Mouse (Mus musculus) forebrain, embryonic 11.5 days (tissue): ENCODE results near the gene Ppil2. TPM values are rescaled to one million over a fixed set of nuclear protein-coding genes. Genes with fewer than 3 reads are reported as not detected.

ENCODE experiments used
- ATAC-seq: fragments of 200-750 bp; cut with Nextera tagmentation; replicated peaks from 2 replicates; pipeline ENCODE4 v1.8.0; 2017; ENCODE audit warnings: moderate TSS enrichment; ENCODE audit not compliant: low FRiP score
- DNase-seq: peaks from one replicate; pipeline ENCODE4 v3.0.0-alpha.2; 2017; ENCODE audit warnings: low spot score
- H3K27ac ChIP-seq: fragments of 300-500 bp; sonication (generic); 2 replicates; pipeline ENCODE4 v1.5.1; 2014; ENCODE audit warnings: low read depth, low read length
- H3K27me3 ChIP-seq: fragments of 300-500 bp; sonication (generic); 2 replicates; pipeline ENCODE4 v1.6.1; 2014; ENCODE audit warnings: mild to moderate bottlenecking, low read length, mixed read lengths; ENCODE audit not compliant: control insufficient read depth, insufficient read depth
- H3K36me3 ChIP-seq: fragments of 300-500 bp; sonication (generic); 2 replicates; pipeline ENCODE4 v1.6.1; 2014; ENCODE audit warnings: mild to moderate bottlenecking, low read length, moderate library complexity, mixed read lengths; ENCODE audit not compliant: control insufficient read depth, insufficient read depth
- H3K4me1 ChIP-seq: fragments of 300-500 bp; sonication (generic); replicated peaks from 2 replicates; pipeline ENCODE4 v1.6.1; 2014; ENCODE audit warnings: low read length, mixed read lengths; ENCODE audit not compliant: control insufficient read depth, insufficient read depth
- H3K4me2 ChIP-seq: fragments of 300-500 bp; sonication (generic); 2 replicates; pipeline ENCODE4 v1.6.1; 2014; ENCODE audit warnings: low read depth, mild to moderate bottlenecking, low read length, moderate library complexity, mixed read lengths; ENCODE audit not compliant: severe bottlenecking
- H3K4me3 ChIP-seq: fragments of 300-500 bp; sonication (generic); 2 replicates; pipeline ENCODE4 v1.5.1; 2014; ENCODE audit warnings: low read depth, low read length
- H3K9ac ChIP-seq: fragments of 300-500 bp; sonication (generic); 2 replicates; pipeline ENCODE4 v1.6.1; 2014; ENCODE audit warnings: low read length
- H3K9me3 ChIP-seq: fragments of 300-500 bp; sonication (generic); 2 replicates; pipeline ENCODE4 v1.6.1; 2016; ENCODE audit warnings: low read length, mixed read lengths; ENCODE audit not compliant: control insufficient read depth
- WGBS: fragments of 180-500 bp; shearing (Covaris S2); extraction: QIAGEN DNeasy Blood & Tissue Kit; methylation state at CpG from one replicate; pipeline ENCODE4 v1.1.7; 2014; 5-methylcytosine and 5-hydroxymethylcytosine counted together
- polyA plus RNA-seq: library from polyadenylated mRNA; unstranded; fragments of >200 nt; fragmentation: Nextera tagmentation; extraction: Ambion mirVana; gene quantifications from 2 replicates; pipeline ENCODE4 v1.2.1, GENCODE M21; 2014

Ppil2 gene
- polyA plus RNA-seq, 1 experiment from 2014 or later = 153 TPM

DNA sequence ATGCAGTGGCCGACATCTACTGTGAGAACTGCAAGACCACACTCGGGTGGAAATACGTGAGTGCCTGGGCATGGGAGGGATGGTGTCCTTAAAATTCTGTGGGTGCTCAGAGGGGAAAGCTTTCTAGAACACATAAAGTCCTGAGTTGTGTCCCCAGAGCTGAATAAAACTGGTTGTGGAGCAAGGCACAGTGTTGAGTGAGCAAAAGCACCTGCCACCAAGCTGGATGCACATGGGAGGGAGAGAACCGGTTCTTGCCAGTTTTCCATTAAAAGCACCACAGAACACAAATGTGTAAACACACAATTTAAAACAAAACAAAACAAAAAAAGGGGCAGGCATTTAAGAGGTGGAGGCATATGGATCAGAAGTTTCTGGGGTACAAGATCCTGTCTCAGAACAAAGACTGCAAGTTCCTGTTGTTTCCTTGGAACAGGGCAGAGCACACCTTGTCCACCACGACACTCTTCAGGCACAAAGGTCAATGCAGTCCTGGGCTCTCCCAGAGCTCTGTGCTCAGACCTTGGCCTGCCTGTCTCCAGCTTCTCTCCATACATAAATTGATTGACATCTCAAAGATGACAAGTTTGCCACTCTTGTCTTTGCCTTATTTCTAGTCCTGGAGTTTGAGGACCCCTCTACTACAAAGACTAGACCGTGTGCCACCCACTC lies 28.8 kb downstream of the Ppil2 start:
- no peak overlapping the region for H3K27ac ChIP-seq
- no peaks in the 10 kb centered on the region for H3K4me1 ChIP-seq
- DNase-seq = no peak
- peaks cover 9% of the 10 kb centered on the region; the same call in 1 of the 2 replicates for H3K36me3 ChIP-seq
- H3K9me3 ChIP-seq = no peaks in the 10 kb centered on the region
- H3K4me2 ChIP-seq = no peak overlapping the region
- ATAC-seq = no peak
- H3K4me3 ChIP-seq = no peak overlapping the region
- WGBS = 92% methylated on average over 6 of the region's 6 CpGs
- H3K9ac ChIP-seq = no peak overlapping the region
- no peaks in the 10 kb centered on the region for H3K27me3 ChIP-seq

DNA sequence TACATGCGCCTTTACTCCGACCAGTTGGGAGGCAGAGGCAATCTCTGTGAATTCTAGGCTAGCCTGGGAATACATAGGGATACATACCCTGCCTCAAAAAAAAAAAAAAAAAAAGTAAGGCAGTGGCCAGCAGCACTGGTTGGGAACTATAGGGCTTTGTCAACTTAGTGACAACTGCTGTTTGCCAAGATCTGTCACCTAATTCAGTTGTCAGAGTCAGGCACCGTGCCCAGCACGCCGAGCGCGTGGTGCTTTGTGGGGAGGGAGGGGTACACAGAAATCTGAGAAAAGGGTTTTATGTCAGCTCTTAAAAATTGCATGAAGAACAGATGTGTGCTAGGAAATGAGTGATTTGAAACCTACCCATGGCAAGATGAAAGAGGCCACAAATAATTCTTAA lies 33.0 kb downstream of the Ppil2 start:
- DNase-seq (no peak), ATAC-seq (no peak)
- Histone ChIP-seq H3K9ac (no peak overlapping the region), H3K27me3 (no peaks in the 10 kb centered on the region), H3K4me3 (no peak overlapping the region), H3K27ac (no peak overlapping the region), H3K4me1 (no peaks in the 10 kb centered on the region), H3K4me2 (no peak overlapping the region), H3K9me3 (no peaks in the 10 kb centered on the region; the same call in 1 of the 2 replicates), H3K36me3 (peaks cover 15% of the 10 kb centered on the region)
- 98% methylated on average over 7 of the region's 7 CpGs for WGBS

DNA sequence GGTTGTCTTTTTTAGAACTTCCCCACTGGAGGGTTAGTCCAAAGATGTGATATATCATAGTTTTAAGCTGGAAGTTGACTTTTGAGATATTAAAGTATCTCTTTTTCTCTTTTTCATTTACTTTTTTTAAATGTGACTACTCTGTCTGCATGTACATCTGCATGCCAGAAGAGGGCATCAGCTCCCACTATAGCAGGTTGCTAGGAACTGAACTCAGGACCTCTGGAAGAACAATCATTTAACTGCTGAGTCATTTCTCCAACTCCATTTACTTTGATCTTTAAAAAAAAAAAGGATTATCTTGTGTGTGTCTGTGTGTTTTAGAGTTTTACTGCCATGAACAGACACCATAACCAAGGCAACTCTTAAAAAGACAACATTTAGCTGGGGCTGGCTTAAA lies 34.2 kb downstream of the Ppil2 start:
- no peaks in the 10 kb centered on the region for H3K27me3 ChIP-seq
- H3K27ac ChIP-seq = no peak overlapping the region
- peaks cover 14% of the 10 kb centered on the region for H3K36me3 ChIP-seq
- no peak overlapping the region for H3K4me3 ChIP-seq
- H3K9ac ChIP-seq = no peak overlapping the region
- no peaks in the 10 kb centered on the region; the same call in 1 of the 2 replicates for H3K9me3 ChIP-seq
- DNase-seq (no peak), ATAC-seq (no peak)
- no peaks in the 10 kb centered on the region for H3K4me1 ChIP-seq
- no peak overlapping the region for H3K4me2 ChIP-seq

DNA sequence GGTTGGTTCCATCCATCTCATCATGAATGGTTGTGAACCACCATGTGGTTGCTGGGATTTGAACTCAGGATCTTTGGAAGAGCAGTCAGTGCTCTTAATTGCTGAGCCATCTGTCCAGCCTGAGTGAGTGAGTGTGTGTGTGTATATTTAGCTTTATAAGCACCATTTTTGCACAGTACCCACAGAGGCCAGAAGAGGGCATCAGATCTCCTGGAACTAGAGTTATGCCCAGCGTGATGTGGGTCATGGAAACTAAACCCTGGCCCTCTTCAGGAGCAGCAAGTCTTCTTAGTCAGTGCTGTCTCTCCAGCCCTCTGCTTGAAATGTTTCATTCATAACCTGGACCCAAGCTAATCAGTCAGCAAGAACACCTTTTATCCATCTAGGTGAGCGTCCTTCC lies 34.8 kb downstream of the Ppil2 start:
- Histone ChIP-seq H3K4me1 (no peaks in the 10 kb centered on the region), H3K27ac (no peak overlapping the region), H3K27me3 (no peaks in the 10 kb centered on the region), H3K4me3 (no peak overlapping the region), H3K9me3 (no peaks in the 10 kb centered on the region; the same call in 1 of the 2 replicates), H3K9ac (no peak overlapping the region), H3K36me3 (peaks cover 14% of the 10 kb centered on the region), H3K4me2 (no peak overlapping the region)
- no peak for DNase-seq
- ATAC-seq = no peak
- 96% methylated on average over 2 of the region's 2 CpGs for WGBS

DNA sequence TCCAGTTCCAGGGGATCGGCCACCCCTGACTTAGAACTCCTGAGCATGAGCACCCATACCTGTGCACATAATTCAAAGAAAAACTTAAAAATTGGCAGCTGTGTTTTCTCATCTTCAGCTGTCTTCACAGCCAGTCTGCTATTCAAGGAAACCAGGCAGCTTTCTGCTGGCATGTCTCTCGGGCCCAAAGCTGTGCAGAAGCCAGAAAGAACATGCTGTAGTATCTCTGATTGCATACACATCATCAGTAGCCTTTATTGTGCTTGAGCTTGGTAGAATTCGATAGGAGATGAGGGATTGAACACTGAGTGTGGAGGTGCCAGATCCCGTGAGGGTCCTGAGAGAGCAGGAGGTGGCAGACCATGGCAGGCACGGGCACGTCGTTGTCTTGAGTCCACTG lies 38.1 kb downstream of the Ppil2 start:
- Histone ChIP-seq H3K9me3 (no peaks in the 10 kb centered on the region; the same call in 1 of the 2 replicates), H3K4me1 (no peaks in the 10 kb centered on the region), H3K27me3 (no peaks in the 10 kb centered on the region), H3K9ac (no peak overlapping the region), H3K36me3 (peaks cover 14% of the 10 kb centered on the region), H3K4me2 (no peak overlapping the region), H3K4me3 (no peak overlapping the region), H3K27ac (no peak overlapping the region)
- no peak for DNase-seq
- WGBS = 94% methylated on average over 7 of the region's 7 CpGs
- no peak for ATAC-seq

DNA sequence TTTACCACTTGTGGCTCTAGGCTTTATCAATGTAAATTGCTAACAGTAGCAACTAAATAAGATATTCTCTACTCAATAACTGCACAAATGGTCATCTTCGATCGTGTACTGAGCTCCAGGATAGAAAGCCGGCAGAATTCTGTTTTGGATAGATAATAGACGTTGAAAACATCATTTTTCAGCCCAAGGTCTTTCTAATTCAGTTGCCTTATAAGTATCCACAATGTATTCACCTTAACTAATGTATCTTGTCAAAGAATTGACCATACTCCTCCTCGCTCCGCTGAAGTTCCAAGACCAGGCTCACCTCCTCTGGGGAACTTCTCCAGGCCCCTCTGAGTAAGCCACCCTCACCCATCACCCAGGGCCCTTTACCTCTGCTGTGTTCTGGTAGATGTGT lies 40.3 kb downstream of the Ppil2 start:
- peak overlapping the region; percentile 86 for H3K4me3 ChIP-seq
- H3K27ac ChIP-seq = no peak overlapping the region
- DNase-seq (no peak), ATAC-seq (no peak)
- no peaks in the 10 kb centered on the region for H3K4me1 ChIP-seq
- no peaks in the 10 kb centered on the region; the same call in 1 of the 2 replicates for H3K9me3 ChIP-seq
- peaks cover 12% of the 10 kb centered on the region for H3K36me3 ChIP-seq
- H3K4me2 ChIP-seq = peak overlapping the region; percentile 73
- H3K27me3 ChIP-seq = no peaks in the 10 kb centered on the region
- WGBS = 44% methylated on average over 6 of the region's 6 CpGs
- H3K9ac ChIP-seq = peak overlapping the region; percentile 97

DNA sequence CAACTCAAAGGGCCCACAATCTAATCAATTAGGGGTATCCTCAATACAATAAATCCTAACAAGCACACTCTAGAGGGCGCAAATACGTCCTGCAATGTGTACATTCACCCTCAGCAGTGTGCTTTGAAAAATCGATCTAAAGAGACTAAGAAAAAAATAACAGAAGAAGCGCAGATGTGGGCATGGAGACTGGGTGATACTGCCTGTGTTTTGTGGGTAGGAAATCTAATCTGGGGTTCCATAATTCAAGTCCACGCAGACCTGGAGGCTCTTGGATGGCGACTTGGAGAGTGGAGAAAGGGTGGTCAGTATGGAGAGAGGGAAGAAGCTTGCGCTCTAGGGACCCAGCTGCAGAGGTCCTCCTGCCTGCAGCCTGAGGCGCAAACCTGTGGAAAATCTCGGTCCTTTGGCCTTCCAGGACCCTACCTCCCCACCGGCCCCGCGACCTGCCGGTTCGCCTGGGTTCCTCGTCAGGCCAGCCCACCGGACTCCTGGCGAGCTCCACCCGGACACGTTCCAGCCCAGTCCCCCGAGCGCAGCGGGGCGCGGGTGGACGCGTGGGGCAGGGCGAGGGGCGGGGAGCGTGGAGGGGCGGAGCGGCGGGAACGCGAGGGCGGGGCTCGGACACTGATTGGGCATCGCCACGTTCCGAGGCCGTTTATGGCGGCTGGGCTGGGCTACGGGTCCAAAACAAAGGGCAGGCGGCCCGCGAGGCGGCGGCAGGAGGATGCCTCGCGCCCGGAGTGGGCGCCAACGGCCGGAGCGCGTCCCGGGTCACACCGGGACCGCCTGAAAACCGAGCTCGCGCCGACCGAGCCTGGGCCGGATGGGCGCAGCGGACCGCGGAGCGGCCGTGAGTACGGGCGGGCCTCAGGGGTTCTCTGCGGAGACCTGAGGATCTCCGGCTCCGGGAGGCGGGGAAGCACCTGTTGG lies 41.3 kb downstream of the Ppil2 start, which contains the start of gene Ypel1:
TSS of gene Ypel1 (plus strand) at position 186 of the 933 bp plus-strand sequence.
- Histone ChIP-seq H3K9ac (peak within 1 kb of the TSS; percentile 97), H3K36me3 (peaks cover 6% of the 10 kb centered on the region; the same call in 1 of the 2 replicates), H3K27me3 (no peaks in the 10 kb centered on the region), H3K9me3 (no peaks in the 10 kb centered on the region), H3K27ac (peak within 1 kb of the TSS; percentile 89), H3K4me2 (peak within 1 kb of the TSS; percentile 73), H3K4me1 (no peaks in the 10 kb centered on the region), H3K4me3 (peak within 1 kb of the TSS; percentile 86)
- WGBS = under 1% methylated on average over 71 of the region's 76 CpGs
- DNase-seq = peak; percentile 96
- ATAC-seq = peak; percentile 97

DNA sequence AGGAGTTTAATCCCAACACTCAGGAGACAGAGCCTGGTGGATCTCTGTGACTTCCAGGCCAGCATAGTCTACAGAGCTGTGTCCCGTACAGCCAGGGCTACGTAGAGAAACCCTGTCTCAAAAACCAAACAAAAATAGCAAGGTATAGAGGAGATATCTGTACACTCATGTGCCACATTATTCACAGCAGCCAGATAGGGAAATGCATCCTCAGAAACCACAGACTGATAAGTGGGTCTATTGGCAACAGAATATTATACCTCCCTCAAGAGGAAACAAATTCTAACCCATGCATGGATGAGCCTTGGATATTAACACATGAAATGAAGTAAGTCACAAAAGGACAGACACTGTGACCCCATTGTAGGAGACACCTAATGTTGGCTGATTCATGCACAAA lies 43.5 kb downstream of the Ppil2 start:
- WGBS = 90% methylated on average over 2 of the region's 2 CpGs
- Histone ChIP-seq H3K9ac (no peak overlapping the region), H3K4me1 (no peaks in the 10 kb centered on the region), H3K36me3 (peaks cover 3% of the 10 kb centered on the region; the same call in 1 of the 2 replicates), H3K9me3 (no peaks in the 10 kb centered on the region), H3K4me2 (no peak overlapping the region), H3K4me3 (no peak overlapping the region), H3K27me3 (no peaks in the 10 kb centered on the region), H3K27ac (no peak overlapping the region)
- DNase-seq = no peak
- ATAC-seq = no peak
